Mouse (Mus musculus) erythroblast, embryonic 14.5 days (primary cell): ENCODE results near the gene Cdk6.

ENCODE experiments used
- GATA1 ChIP-seq: IDR thresholded peaks from 2 replicates; pipeline ENCODE4 v1.6.1; 2012; ENCODE audit warnings: low read length, inconsistent platforms, mixed read lengths
- TAL1 ChIP-seq: IDR thresholded peaks from 3 replicates; pipeline ENCODE4 v1.6.1; 2012; ENCODE audit warnings: low read length, inconsistent platforms, mixed read lengths

DNA sequence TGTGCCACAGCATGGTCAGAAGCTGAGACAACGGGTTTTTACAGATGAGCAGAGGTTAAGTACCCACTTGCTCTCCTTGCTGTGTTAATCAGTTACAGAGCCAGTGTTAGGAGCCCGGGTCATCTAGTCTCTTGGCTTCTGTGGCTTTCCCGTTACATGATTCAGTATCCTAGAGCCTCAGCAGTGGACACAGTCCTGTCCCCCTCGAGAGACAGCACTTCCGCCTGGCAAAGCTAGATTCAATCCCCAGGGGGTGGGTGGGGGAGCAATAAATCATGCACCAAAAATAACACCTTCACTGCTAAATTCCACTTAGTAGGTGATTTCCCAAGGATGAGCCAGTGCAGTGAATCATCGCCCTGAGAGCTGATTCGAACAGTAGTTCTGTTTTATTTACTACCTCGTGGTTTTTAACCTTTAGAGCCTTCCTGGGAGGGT, 160.3 kb downstream of the Cdk6 start:
- TF ChIP-seq TAL1 (no peak), GATA1 (no peak)
